Mouse (Mus musculus) thymus, postnatal 0 days (tissue): ENCODE measurements around the gene Acad12. TPM values are rescaled to one million over a fixed set of nuclear protein-coding genes. Genes with fewer than 3 reads are reported as not detected.
A peak's percentile ranks its signal among the peaks of the same experiment; 100 is the strongest.

Experiments used
- DNase-seq: peaks from one replicate; pipeline ENCODE4 v3.0.0-alpha.2; 2015; ENCODE audit warnings: low spot score
- polyA plus RNA-seq: library from polyadenylated mRNA; unstranded; fragments of >200 nt; fragmentation: Nextera tagmentation; extraction: Ambion mirVana; gene quantifications from 2 replicates; pipeline ENCODE4 v1.2.1, GENCODE M21; 2015

The Acad12 gene
- polyA plus RNA-seq, 1 experiment from 2014 or later: 1.3 TPM

DNA sequence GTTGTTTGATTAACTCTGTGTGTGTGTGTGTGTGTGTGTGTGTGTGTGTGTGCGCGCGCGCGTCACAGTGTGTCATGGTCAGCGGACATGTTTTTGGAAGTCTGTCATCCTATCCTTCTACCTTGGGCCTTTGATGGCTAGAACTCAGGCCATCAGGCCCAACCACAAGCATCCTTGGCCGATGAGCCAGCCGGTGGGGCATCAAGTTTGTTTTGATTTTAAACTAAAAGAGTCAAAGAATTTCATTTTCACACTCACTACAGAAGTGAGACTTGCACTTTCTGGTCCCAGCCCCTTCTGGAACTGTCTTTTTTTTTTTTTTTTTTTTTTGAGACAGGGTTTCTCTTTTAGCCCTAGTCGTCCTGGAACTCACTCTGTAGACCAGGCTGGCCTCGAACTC lies 33.7 kb downstream of the Acad12 start:
- DNase-seq: no peak

DNA sequence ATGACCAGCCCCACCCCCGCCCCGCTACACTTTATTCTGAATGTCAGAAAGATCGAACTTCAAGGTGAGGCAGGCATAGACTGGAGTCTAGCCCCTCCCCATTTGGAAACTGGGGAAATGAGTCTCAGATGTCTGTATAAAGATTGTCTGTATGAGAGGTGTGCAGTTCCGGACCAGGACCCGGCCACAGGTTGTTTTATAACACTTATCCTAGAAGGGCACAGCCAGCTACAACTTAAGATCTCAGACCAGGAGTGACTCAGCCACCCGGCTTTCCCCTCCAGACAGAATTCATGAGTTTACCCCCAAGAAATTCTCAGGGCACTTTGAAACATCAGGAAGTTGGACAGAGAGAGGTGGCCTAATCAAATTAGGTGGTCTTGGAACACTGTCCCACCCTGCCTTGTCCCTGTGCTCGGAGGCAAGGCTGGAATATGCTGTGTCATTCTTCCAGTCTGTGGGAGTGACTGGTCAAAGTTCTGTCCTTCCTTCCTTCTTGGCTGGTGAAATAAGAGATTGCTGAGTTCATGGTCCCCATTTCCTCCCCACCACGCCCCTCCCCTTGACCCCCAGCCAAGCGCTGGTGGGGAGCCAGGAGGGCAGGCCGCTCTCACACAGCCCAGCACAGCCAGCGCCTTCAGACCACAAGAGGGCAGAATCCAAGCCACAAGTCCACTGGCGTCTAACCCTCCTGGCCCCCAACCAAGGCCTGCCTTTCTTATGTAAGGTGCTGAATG lies 34.8 kb downstream of the Acad12 start:
- DNase-seq: peak; percentile 18

DNA sequence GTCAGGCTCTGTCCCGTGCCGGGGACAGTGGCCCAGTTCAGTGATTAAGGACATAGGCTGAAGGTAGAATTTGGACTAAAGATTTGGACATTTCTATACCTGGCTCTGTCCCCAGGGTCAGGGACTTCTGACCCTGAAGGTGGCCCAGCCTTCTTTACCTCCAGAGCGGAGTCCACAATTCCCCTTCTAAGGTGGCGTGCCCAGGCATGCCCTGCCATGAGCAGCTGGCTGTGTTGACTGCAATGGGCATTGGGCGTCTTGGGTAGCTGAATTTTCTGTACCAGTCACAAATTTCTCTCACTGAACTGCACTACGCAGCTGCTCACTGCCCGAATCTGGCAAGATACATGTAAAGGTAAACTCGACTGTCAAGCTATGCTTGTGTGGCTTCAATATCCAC lies 36.8 kb downstream of the Acad12 start:
- no peak for DNase-seq

DNA sequence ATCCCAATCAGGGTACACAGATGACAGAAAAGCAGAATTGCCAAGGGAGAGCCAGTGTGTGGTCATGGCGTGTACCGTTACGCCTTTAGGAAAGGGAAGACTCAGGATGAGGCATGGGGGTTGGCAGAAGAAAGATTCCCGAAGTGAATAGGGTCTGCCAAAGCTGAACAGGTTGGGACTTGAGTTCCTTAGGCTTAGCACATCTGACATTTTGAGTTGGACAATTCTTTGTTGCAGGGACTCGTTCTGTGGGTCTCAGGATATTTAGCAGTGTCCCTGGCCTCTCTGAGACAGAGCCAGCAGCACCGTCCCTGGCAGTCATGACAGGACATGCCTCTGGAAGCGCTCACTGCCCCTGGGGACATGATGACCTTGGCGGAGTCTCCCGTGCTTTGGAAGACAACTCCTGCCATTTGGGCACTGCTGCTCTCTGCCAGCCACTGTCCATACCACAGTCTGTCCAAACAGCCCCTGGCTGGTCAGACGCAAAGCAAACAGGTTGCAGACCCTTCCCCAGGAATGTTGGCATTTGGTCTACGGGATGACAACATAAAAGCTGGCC lies 41.7 kb downstream of the Acad12 start:
- DNase-seq: no peak

DNA sequence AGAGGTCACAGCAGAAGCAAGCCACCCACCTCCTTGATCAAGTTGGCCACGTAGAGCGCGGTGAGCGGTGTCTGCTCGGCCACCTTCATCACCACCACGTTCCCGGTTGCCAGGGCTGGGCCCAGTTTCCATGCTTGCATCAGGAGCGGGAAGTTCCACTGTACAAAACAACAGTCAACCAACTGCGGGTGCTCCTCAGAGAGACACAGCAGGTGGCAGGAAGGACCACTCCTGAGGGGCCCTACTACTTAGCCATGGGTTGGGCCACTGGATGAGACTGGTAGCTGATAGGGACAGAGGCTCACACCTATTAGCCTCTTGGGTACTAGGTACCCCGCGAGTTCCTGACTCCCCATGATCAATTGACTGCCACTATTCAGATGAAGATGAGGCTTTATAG lies 42.9 kb downstream of the Acad12 start:
- no peak for DNase-seq

DNA sequence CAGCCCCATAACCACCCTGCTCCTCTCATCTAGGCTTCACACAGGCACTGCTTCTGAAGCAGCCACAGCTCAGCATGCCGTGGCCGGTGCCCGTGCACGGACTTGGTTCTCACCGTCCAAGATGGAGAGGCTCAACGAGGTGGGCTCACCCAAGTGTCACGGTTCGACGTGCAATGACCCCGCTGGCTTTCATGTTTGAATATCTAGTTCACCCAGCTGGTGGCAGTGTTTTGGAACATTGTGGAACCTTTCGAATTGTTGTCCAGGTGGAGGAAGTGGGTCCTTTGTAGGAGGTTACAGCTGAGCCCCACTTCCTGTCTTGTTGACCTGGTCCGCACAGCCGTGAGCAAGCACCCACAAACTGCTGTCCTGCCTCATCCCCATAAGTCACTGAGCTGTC lies 44.6 kb downstream of the Acad12 start:
- DNase-seq: peak; percentile 68

DNA sequence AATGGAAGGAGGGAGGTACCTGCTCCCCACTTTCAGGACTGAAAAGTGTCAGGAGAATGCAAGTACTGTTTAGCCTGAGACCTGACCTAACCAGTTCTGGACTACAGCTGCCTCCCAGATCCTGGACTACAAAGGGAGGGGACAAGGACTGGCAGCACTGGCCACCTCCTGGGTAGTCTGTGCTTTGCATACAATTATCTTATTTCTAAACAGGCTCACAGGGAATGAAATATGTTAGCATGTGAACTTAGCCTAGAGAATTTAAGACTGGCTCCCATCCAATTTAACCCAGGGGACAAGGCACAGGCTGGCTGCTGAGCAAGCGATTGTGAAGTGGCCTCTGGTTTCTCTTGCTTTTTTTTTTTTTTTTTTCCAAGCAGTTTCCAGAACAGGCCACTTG lies 48.0 kb downstream of the Acad12 start:
- no peak for DNase-seq

DNA sequence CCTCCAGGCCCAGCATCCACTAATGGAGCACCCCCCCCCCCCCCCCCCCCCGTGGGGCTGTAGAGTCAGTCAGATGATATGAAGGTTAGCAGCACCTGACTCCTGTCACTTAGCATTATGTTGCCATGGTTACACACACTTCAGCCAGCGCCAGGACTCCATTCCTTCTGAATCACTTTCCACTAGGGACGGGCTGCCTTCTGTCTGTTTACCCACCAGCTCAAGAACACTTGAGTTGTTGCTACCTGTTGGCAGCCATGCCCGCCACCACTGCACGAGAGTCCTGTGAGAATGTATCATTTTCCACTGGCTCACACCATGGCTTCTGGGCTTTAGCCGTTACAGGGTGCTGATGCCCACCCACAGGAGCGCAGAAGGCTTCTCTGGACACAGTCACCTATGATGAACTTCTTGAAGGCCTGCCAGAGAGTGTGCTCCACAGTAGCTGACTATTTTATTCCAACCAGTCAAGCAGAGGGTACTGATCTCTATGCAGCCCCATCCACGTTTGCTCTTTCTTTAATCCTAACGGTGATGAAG lies 48.8 kb downstream of the Acad12 start:
- no peak for DNase-seq

DNA sequence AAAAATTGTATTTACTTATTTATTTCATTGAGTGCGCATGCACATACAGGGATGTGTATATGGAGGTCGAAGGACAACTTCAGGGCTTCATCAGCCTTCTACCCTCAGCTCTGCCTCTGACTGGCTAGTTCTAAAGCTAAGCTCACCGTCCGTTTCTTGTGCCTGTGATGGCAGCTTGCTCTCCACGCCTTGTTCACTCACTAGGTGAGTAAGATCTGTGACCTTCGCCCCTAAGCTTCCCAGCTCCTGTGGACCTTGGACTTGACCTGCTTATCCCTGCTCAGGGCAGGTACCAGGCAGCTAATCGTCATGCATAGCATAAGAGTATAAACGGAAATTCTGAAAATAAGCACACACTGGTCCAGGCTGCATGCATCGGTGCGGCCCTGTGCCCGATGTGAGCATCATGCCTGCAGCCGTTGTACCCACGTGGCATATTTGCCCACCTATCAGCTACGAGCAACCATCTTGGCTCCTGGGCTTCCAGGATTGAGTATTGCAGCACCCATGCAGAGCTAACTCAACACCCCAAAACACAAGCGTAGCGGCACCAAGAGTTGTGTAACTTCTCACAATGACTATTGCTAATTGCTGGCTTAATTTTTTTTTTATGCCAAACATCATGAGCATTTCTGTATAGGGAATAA lies 52.6 kb downstream of the Acad12 start:
- no peak for DNase-seq

DNA sequence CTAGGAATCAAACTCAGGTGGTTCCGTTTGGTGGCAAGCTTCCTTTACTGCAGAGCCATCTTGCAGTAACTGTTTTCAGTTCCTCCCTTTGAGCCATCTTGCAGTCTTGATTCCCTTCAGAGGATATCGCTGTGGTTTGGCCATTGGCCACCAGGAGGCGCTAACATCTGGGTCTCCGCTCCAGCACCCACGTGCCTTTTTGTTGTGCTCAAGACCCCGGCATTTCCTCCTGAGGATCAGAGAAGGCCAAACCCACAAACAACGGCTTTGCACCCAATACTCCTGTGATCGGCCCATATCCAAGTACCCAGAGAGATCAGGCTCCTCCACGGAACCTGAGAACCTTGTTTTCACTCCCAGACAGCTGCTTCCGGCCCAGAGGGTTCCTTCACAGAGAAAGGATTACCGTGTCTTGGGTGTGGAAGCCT lies 54.3 kb downstream of the Acad12 start:
- peak; percentile 95 for DNase-seq

DNA sequence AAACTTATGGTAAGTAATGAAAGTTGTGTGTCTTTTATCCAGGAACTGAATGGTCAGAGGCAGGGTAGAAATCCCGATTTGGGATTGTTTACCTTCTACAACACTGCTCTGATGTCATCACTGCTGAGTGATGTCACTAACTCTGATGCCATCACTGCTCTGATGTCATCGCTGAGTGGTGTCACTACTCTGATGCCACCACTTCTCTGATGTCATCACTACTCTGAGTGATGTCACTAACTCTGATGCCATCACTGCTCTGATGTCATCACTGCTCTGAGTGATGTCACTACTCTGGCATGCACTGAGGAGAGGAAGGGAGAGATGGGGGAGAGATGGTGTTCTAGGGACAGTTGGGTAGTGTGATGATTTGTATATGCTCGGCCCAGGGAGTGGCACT lies 56.3 kb downstream of the Acad12 start:
- no peak for DNase-seq

DNA sequence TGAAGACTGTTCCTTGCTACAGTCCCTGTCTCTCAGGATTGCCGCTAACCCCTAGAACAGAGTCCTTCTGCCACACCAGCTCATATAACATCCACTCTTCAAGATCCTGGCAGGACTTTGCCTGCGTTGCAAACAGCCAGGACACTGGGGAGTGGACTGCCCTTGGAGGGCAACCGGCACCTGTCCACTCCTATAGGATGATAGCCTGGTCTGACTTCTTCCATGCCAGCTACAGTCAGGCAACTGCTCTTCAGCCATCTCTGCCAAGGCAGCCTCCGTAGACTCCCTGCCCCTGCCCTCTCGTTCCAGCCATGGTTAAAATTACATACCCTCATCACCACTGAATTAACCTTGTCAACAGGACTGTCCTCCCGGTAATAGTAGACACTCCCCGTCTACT lies 69.5 kb downstream of the Acad12 start:
- no peak for DNase-seq

DNA sequence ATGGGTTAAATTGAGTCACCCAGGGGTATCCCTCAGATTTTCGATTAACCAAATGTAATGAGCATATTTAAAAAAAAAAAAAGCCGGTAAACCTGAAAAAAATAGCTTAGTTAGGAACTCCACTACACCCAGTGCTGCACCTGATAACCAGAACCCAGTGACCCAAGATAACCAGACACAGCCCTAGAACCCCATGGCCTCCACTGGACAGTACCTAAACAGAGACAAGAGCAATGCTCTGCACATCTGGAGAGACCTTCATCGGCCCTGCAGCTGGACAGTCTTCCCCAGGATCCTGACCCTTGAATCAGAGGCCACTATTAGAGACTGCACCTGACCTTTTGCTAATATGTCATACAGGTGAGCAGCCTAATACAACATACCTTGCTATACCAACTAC lies 71.7 kb downstream of the Acad12 start:
- DNase-seq: no peak

Other genes with a start within 250 kb of the Acad12 start
- 87.5 and 90.5 TPM in 2 replicates for gene Trafd1, start 233.3 kb downstream of the Acad12 start, polyA plus RNA-seq
- gene Naa25, start 221.0 kb downstream of the Acad12 start, polyA plus RNA-seq: 33.6 and 36.8 TPM in 2 replicates
- gene Tmem116, start 167.0 kb downstream of the Acad12 start, polyA plus RNA-seq: 1.5 and 2.0 TPM in 2 replicates
- 102 and 107 TPM in 2 replicates for gene Erp29, start 166.4 kb downstream of the Acad12 start, polyA plus RNA-seq
- gene Adam1b, start 115.5 kb downstream of the Acad12 start, polyA plus RNA-seq: 0.05 TPM in 1 of 2 replicates, not detected in the other
- 0.64 and 0.66 TPM in 2 replicates for gene Adam1a, start 73.5 kb downstream of the Acad12 start, polyA plus RNA-seq
- not detected in 2 replicates for gene Gm42878, start 73.5 kb downstream of the Acad12 start, polyA plus RNA-seq
- 46.7 and 52.1 TPM in 2 replicates for gene Mapkapk5, start 73.0 kb downstream of the Acad12 start, polyA plus RNA-seq
- gene Aldh2, start 25.1 kb downstream of the Acad12 start, polyA plus RNA-seq: 127 and 128 TPM in 2 replicates
- 2.6 and 3.4 TPM in 2 replicates for gene Acad10, start 41.6 kb upstream of the Acad12 start, polyA plus RNA-seq
- gene Brap, start 41.6 kb upstream of the Acad12 start, polyA plus RNA-seq: 48.2 and 51.9 TPM in 2 replicates
- 34.9 and 46.6 TPM in 2 replicates for gene Atxn2, start 92.4 kb upstream of the Acad12 start, polyA plus RNA-seq
- 13.1 and 13.9 TPM in 2 replicates for gene Sh2b3, start 218.7 kb upstream of the Acad12 start, polyA plus RNA-seq
- 14.0 and 15.2 TPM in 2 replicates for gene Pheta1, start 230.0 kb upstream of the Acad12 start, polyA plus RNA-seq